In genomic region chr17:33526506-33526905, GRCm38 (mm10) we compare ENCODE assay signal across 9 mouse cellular contexts. TPM values are rescaled to one million over a fixed set of nuclear protein-coding genes. Genes with fewer than 3 reads are reported as not detected.
DNase-seq lines count a peak whose midpoint lies in the region; ATAC-seq and TF ChIP-seq lines count a peak whose summit lies in the region.
"Had no signal": no experiment of that assay in that cellular context is flagged by ENCODE, and none has a peak within 500 bp of the region (broad histone marks: within the 10 kb centered on the region; RNA-seq: fewer than 3 reads in every experiment).

No protein-coding gene starts in this region.

- WGBS in forebrain, embryonic 14.5 days, result 54% methylated on average over 3 of the region's 3 CpGs
- 50% methylated on average over 3 of the region's 3 CpGs for WGBS in forebrain, embryonic 16.5 days
- 66% methylated on average over 3 of the region's 3 CpGs for WGBS in limb, embryonic 14.5 days
- 44% methylated on average over 3 of the region's 3 CpGs for WGBS in forebrain, postnatal 0 days
- 76% methylated on average over 3 of the region's 3 CpGs for WGBS in hindbrain, embryonic 13.5 days

- no peak for TF ChIP-seq POLR2A in limb, embryonic 14.5 days (IDR thresholded peaks at IDR 0.05; ENCODE audit: borderline replicate concordance, extremely low read depth, insufficient read depth, insufficient read length)

- no peak overlapping the region for H3K4me3 ChIP-seq in forebrain, embryonic 14.5 days (ENCODE audit: low read depth, low read length)
- H3K4me3 ChIP-seq in forebrain, embryonic 16.5 days (replicated peaks; ENCODE audit: low read length), result no peak overlapping the region
- no peak overlapping the region for H3K4me3 ChIP-seq in limb, embryonic 14.5 days (replicated peaks; ENCODE audit: low read length)
- no peak overlapping the region for H3K4me3 ChIP-seq in forebrain, postnatal 0 days (ENCODE audit: low read depth, low read length)
- H3K4me3 ChIP-seq in hindbrain, embryonic 13.5 days, result no peak overlapping the region

- TF ChIP-seq CTCF in forebrain, postnatal 0 days (IDR thresholded peaks at IDR 0.05; ENCODE audit: low read depth), result no peak

- peak; percentile 5 for DNase-seq in forebrain, embryonic 14.5 days (ENCODE audit: low spot score)
- peak; percentile 9 for DNase-seq in 3T3-L1 (ENCODE audit: low read depth, low spot score)
- DNase-seq in heart, adult 9 months (ENCODE audit: low spot score in 2 of 2), result peak; percentile 74 to 81
- peak; percentile 63 for DNase-seq in limb, embryonic 14.5 days (ENCODE audit: low spot score)
- no peak for DNase-seq in natural killer cell, adult 2 months (ENCODE audit: low spot score in 2 of 2)
- no peak for DNase-seq in forebrain, postnatal 0 days
- DNase-seq: thymus, postnatal 25 days had no signal

- H3K36me3 ChIP-seq in forebrain, embryonic 14.5 days (ENCODE audit: control insufficient read depth, insufficient read depth, low read length), result peaks cover 31% of the 10 kb centered on the region
- H3K36me3 ChIP-seq in forebrain, embryonic 16.5 days (ENCODE audit: control insufficient read depth, insufficient read depth), result peaks cover 2% of the 10 kb centered on the region; the same call in 1 of the 2 replicates
- peaks cover 35% of the 10 kb centered on the region for H3K36me3 ChIP-seq in limb, embryonic 14.5 days (ENCODE audit: control insufficient read depth, insufficient read depth, low read length)
- H3K36me3 ChIP-seq in forebrain, postnatal 0 days (ENCODE audit: insufficient read depth), result peaks cover 19% of the 10 kb centered on the region; the same call in 1 of the 2 replicates
- H3K36me3 ChIP-seq in hindbrain, embryonic 13.5 days, result peaks cover 31% of the 10 kb centered on the region

- H3K27me3 ChIP-seq in forebrain, embryonic 14.5 days (replicated peaks; ENCODE audit: control insufficient read depth, insufficient read depth, low read length), result no peaks in the 10 kb centered on the region
- H3K27me3 ChIP-seq in forebrain, embryonic 16.5 days (replicated peaks; ENCODE audit: control insufficient read depth, insufficient read depth, low read length), result no peaks in the 10 kb centered on the region
- H3K27me3 ChIP-seq in limb, embryonic 14.5 days (ENCODE audit: control insufficient read depth, insufficient read depth, low read length), result no peaks in the 10 kb centered on the region
- H3K27me3 ChIP-seq in forebrain, postnatal 0 days (ENCODE audit: insufficient read depth, low read length), result no peaks in the 10 kb centered on the region
- no peaks in the 10 kb centered on the region for H3K27me3 ChIP-seq in hindbrain, embryonic 13.5 days

- no peaks in the 10 kb centered on the region for H3K9me3 ChIP-seq in forebrain, embryonic 14.5 days (replicated peaks; ENCODE audit: control insufficient read depth, low read length)
- no peaks in the 10 kb centered on the region for H3K9me3 ChIP-seq in forebrain, embryonic 16.5 days (ENCODE audit: control insufficient read depth, low read length)
- H3K9me3 ChIP-seq in limb, embryonic 14.5 days (ENCODE audit: control insufficient read depth, low read length), result no peaks in the 10 kb centered on the region
- H3K9me3 ChIP-seq in forebrain, postnatal 0 days (ENCODE audit: low read length), result no peaks in the 10 kb centered on the region
- H3K9me3 ChIP-seq in hindbrain, embryonic 13.5 days, result no peaks in the 10 kb centered on the region

- no peak overlapping the region for H3K4me2 ChIP-seq in forebrain, embryonic 14.5 days (ENCODE audit: low read length)
- H3K4me2 ChIP-seq in forebrain, embryonic 16.5 days (ENCODE audit: low read length), result no peak overlapping the region
- peak overlapping the region; percentile 30 for H3K4me2 ChIP-seq in limb, embryonic 14.5 days (replicated peaks; ENCODE audit: low read depth, low read length, severe bottlenecking)
- H3K4me2 ChIP-seq in forebrain, postnatal 0 days (ENCODE audit: low read depth), result no peak overlapping the region
- H3K4me2 ChIP-seq in hindbrain, embryonic 13.5 days, result no peak overlapping the region

- H3K9ac ChIP-seq in forebrain, embryonic 14.5 days (ENCODE audit: low read length), result no peak overlapping the region
- H3K9ac ChIP-seq in forebrain, embryonic 16.5 days (replicated peaks; ENCODE audit: low read depth, low read length), result no peak overlapping the region
- no peak overlapping the region for H3K9ac ChIP-seq in limb, embryonic 14.5 days (ENCODE audit: low read depth, low read length, severe bottlenecking)
- H3K9ac ChIP-seq in forebrain, postnatal 0 days, result no peak overlapping the region
- H3K9ac ChIP-seq in hindbrain, embryonic 13.5 days, result no peak overlapping the region

- no peak for ATAC-seq in forebrain, embryonic 14.5 days
- ATAC-seq in forebrain, embryonic 16.5 days, result no peak
- no peak for ATAC-seq in limb, embryonic 14.5 days (ENCODE audit: low FRiP score, low read depth)
- no peak for ATAC-seq in forebrain, postnatal 0 days
- ATAC-seq in hindbrain, embryonic 13.5 days (ENCODE audit: low FRiP score), result no peak

- H3K4me1 ChIP-seq in forebrain, embryonic 14.5 days (ENCODE audit: control insufficient read depth, insufficient read depth, low read length), result peaks cover 10% of the 10 kb centered on the region
- H3K4me1 ChIP-seq in forebrain, embryonic 16.5 days (replicated peaks; ENCODE audit: control insufficient read depth, insufficient read depth, low read length), result peaks cover 21% of the 10 kb centered on the region
- peaks cover 20% of the 10 kb centered on the region for H3K4me1 ChIP-seq in limb, embryonic 14.5 days (ENCODE audit: control insufficient read depth, insufficient read depth, low read length)
- 0 out of 2 replicates have a peak, but pooled peaks cover 3% of the 10 kb centered on the region for H3K4me1 ChIP-seq in forebrain, postnatal 0 days (ENCODE audit: insufficient read depth)
- H3K4me1 ChIP-seq in hindbrain, embryonic 13.5 days (replicated peaks), result peaks cover 28% of the 10 kb centered on the region

- H3K27ac ChIP-seq in forebrain, embryonic 14.5 days (ENCODE audit: low read depth, low read length), result no peak overlapping the region
- no peak overlapping the region for H3K27ac ChIP-seq in forebrain, embryonic 16.5 days (ENCODE audit: low read length)
- peak overlapping the region; percentile 33; the same call in 1 of the 2 replicates for H3K27ac ChIP-seq in limb, embryonic 14.5 days (replicated peaks; ENCODE audit: low read depth, low read length)
- H3K27ac ChIP-seq in forebrain, postnatal 0 days (ENCODE audit: low read depth, low read length), result no peak overlapping the region
- H3K27ac ChIP-seq in hindbrain, embryonic 13.5 days, result no peak overlapping the region

RNA-seq across cellular contexts. Expression of gene Adamts10, which starts 2.5 kb away (rescaled TPM):
- polyA plus RNA-seq in forebrain, embryonic 14.5 days (2014; fragmentation: Nextera tagmentation; extraction: Ambion mirVana), result 20.6 and 28.0 TPM in 2 replicates
- polyA plus RNA-seq in forebrain, embryonic 16.5 days (2015; fragmentation: Nextera tagmentation; extraction: Ambion mirVana), result 36.2 and 49.8 TPM in 2 replicates
- polyA plus RNA-seq in limb, embryonic 14.5 days (2012; rRNA removed), result 269 and 309 TPM in 2 replicates
- 80.6 and 102 TPM in 2 replicates for polyA plus RNA-seq in limb, embryonic 14.5 days (2014; fragmentation: Nextera tagmentation; extraction: Ambion mirVana)
- total RNA-seq in forebrain, postnatal 0 days (2014; rRNA removed), result 53.2 and 56.6 TPM in 2 replicates
- polyA plus RNA-seq in forebrain, postnatal 0 days (2015; fragmentation: Nextera tagmentation; extraction: Ambion mirVana), result 12.3 and 20.3 TPM in 2 replicates
- 48.0 and 48.3 TPM in 2 replicates for polyA plus RNA-seq in hindbrain, embryonic 13.5 days (2015; fragmentation: Nextera tagmentation; extraction: Ambion mirVana)

RNA-seq across cellular contexts. Expression of gene Myo1f, which starts 29.0 kb away (rescaled TPM):
- 1.3 and 2.2 TPM in 2 replicates for polyA plus RNA-seq in forebrain, embryonic 14.5 days (2014; fragmentation: Nextera tagmentation; extraction: Ambion mirVana)
- polyA plus RNA-seq in forebrain, embryonic 16.5 days (2015; fragmentation: Nextera tagmentation; extraction: Ambion mirVana), result 1.9 and 2.0 TPM in 2 replicates
- 3.5 TPM in 2 replicates for polyA plus RNA-seq in limb, embryonic 14.5 days (2012; rRNA removed)
- polyA plus RNA-seq in limb, embryonic 14.5 days (2014; fragmentation: Nextera tagmentation; extraction: Ambion mirVana), result 5.0 and 6.6 TPM in 2 replicates
- total RNA-seq in forebrain, postnatal 0 days (2014; rRNA removed), result 2.0 and 2.3 TPM in 2 replicates
- polyA plus RNA-seq in forebrain, postnatal 0 days (2015; fragmentation: Nextera tagmentation; extraction: Ambion mirVana), result 0.87 and 1.5 TPM in 2 replicates
- 1.8 and 2.4 TPM in 2 replicates for polyA plus RNA-seq in hindbrain, embryonic 13.5 days (2015; fragmentation: Nextera tagmentation; extraction: Ambion mirVana)

Comparison
In these comparisons a context has a peak if more than half of its experiments do, and no peak if none do; other contexts are left out.
1. DNase-seq: peak in forebrain, embryonic 14.5 days (single experiment), 3T3-L1 (single experiment), heart, adult 9 months (2 of 2) and limb, embryonic 14.5 days (single experiment); none in natural killer cell, adult 2 months (0 of 2) and forebrain, postnatal 0 days (single experiment).